Mouse (Mus musculus) cerebellum, postnatal 10 days (tissue): ENCODE measurements at regions not wholly inside any gene's neighbourhood (a gene's known extent, or its start where the extent isn't known, plus 50 kb on each side); places are given as distances from the start of the nearest gene placed in this dataset.

ENCODE experiments used
- DNase-seq, 2 experiments: peaks; one replicate each; pipeline ENCODE4 v3.0.0; 2021; ENCODE audit warnings: mixed read lengths in 2 of 2

DNA sequence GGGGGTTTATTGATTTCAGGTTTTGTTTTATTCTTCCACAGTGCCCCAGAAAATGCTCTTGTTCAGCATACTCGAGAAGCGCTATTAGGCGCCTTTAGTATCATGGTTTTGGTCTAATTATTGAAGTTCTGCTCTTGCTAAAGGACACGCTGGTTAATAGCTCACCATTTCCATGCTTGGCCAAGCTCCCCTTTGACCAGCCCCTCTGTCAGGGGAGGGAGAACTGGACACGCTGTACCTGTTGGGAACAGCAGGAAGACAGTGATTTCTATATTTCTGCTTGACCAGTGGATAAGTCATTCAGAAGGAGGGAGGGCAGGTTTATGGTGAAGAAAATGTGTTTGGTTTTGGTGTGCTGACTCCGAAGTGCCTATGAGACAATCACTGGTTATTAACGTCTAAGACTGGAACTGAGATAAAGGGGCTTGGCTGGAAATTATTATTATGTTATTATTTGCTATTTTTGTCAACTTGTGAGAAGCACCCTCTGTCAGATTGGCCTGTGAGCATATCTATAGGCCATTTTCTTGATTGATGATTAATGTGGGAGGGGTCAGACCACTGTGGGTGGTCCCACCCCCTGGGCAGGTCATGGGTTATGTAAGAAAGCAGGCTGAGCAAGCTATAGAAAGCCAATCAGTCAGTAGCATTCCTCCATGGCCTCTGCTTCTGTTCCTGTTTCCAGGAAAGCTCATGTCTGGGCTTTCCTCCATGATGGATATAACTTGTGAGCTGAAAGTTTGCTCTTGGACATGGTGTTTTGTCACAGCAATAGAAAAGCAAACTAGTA lies 51.2 kb upstream of the Tanc2 start:
- DNase-seq, result no peak

DNA sequence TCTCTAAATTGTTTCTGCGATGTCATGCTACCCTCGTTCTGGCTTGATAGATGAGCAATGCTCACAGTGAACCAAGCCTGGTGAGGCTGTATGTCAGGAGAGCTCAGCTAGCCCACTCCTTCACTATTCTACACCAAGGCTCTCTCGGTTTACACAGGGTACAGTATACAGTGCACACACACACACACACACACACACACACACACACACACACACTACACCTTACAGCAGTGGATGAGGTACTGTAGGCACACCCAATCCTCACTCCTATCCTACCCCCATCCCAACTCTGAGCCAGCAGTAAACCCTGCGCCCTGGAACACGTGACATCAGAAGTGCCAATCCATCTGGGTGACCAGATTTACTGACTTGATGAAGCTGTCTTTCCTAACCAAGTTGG lies 57.2 kb upstream of the Tanc2 start:
- no peak for DNase-seq

DNA sequence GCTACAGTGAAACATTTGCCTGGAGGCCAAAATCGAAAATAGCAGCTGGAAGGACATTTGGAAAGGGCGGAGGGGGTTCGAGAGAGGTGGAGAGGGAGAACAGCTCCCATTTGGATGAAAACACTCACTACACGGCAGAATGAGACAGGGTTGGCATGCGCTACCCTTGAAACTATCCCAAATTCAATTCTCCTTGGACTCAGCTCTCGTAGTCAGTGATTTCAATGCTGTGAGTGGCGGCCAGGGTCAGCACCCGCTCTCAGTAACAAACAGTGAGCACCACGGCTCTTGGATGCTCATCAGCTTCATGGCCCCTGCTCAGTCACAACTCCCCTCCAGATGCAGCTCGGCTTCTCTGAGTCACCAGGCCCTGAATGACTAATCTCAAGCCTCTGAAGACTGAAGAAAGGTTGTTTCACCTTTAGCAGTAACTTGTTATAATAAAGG lies 59.1 kb upstream of the Tanc2 start:
- peak; percentile 48 to 66 for DNase-seq

DNA sequence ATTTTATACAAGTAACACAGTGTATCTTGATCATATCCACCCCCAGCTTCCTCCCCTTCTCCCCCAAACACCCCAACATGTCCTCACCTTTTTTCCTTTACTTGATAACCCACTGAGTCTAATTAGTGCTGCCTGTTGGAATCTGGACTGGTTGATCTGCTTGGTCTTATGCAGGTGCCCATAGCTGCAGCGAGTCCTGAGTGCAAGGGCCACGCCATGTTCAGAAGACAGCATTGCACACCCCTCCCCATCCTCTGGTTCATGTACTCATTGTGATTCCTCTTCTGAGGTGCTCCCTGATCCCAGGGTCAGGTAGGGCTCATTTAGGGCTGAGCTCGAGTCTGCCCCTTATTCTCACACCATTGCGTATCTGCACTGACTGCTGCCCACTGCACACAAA lies 63.7 kb upstream of the Tanc2 start:
- no peak for DNase-seq

DNA sequence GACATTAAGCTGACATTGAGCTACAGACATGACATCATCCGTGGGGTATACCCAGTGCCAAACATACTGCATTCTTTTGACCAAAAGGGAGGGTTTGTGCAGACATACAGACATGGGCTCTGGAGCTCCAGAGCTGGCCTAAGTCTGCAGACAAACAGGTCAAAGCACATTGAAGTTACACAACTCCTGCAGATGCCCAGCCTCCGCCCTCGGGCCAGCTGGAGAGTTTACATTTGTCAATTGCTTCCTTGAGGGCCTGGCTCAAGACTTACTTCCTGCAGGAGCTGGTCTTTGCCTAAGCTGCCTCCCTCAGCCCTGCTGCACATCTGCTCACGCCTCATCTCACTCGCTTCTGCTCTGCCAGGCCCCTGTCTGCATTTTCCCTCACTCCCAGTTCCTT lies 64.2 kb upstream of the Tanc2 start:
- DNase-seq, result peak; percentile 49 to 62

DNA sequence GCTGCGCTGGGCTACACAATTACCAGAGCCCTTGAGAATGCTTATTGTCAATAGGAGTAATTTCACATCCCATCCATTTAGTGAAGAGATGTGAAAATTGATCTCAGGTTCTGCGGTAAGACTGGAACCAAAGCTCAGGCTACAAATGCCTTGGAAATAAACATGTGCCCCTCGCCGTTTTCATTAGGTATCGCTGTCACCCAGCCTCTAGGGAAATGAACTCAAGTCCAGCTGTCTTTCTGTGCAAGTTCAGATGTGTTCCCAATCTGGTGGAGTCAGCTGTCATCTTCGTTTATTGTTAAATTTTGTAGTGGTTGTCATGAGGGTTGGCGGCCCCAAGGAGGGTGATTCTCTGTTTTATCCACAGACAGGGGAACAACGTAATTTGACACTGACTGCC lies 65.4 kb upstream of the Tanc2 start:
- no peak for DNase-seq

DNA sequence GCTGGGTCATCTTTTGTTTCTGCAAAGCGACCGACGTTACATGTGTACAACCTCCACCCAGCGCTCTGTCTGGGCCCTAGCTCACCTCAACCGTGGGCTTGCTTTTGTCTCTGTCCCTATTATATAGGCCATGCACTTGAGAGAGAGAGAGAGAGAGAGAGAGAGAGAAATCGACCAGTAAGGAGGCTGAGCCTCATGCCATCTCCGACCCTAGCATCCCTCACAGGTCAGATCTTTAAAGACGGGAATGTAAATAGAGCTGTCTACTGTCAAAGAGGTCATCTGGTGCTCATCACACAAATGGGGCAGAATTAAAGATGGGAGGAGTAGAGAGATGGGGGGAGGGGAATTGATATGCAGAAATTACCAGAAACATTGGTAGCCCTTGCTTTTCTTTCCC lies 66.0 kb upstream of the Tanc2 start:
- DNase-seq, result no peak

DNA sequence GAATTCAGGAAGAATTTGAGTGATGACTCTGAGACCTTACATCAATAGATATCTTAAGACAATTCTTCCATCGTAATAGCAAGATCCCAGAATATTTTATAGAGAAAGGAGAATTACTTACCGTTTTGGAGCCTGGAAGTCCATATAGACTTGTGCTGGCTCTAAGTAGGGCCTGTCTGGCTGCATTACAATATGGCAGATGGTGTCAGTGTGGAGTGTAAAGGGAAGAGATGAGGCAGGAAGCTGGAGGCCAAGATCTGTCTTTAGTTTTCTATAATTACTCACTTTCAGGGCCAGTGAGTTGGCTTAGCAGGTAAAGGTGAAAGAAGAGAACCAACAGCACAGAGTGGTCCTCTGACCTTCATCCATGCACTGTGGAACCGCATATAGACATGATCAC lies 63.9 kb upstream of the March10 start:
- peak; percentile 87 to 90 for DNase-seq

DNA sequence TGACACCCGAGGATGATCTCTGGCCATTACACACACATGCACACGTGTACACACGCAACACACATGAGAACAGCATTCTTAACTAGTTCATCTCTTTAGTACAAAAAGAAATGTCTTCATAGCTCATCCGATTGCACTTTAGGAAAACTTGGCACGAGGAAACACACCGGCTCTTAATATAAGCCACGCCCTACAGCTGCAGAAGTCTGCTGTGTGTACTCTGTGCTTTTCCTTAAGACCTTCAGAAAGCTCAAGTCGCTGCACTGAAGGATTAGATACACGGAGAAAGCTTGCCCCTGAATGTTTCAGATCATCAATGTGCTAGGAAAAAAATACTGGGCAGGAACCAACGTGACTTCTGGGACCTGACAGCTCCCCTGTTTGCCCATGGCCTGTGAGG lies 56.7 kb upstream of the March10 start:
- no peak for DNase-seq

DNA sequence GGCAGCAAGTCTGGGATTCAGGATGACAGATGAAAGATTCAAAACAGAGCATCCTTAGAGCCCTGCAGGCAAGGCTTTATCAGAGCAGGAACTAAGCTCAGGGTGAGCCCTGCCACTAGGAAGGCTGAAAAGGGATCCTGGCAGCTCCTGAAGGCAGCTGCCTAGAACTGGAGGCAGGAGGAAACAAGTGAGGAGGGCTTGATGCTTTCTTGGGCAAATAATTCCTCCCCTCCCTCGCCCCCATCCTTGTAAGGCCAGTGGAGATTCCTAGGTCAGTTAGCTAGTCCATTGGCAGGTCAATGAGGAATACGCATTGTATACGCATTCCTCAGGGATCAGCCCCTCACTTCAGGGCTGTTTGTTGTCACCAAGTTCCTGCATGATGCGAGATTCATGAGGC lies 54.1 kb upstream of the March10 start:
- no peak for DNase-seq

DNA sequence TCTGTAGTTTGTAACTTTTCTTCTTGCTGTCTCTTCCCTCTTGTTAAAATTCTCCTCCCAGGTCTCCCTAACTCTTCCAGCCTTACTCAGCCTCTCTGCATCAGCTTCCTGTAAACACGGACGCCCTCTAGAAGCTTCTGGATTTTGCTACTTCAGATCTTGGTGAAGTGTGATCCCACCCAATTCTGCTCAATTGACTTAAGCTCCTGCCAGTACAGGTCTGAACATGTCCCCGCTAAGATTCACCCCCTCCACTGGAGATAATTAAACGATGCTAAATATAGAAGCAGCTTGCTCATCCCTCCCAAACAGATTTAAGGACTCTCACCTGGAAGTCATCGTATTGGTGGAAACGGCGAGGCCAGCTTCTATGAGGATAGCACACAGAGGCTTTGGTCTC lies 53.5 kb upstream of the March10 start:
- DNase-seq, result no peak

DNA sequence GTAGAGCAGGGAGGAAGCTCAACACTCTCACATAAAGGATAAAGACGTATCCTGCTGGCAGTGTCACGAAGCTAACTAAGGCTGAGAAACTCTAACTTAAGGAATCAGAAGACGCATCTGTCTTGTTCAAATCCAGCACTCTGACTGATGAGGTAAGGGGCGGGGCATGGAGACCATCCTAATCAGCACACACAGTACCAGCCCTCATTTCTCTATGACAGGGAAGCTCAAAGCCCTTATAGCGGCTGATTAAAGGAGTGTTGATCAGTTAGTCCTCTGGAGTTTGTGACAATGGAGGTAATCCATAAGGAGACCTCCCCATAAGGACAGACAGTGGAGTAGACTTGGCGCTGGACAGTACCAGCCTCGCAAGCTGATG lies 52.1 kb upstream of the March10 start:
- no peak for DNase-seq

DNA sequence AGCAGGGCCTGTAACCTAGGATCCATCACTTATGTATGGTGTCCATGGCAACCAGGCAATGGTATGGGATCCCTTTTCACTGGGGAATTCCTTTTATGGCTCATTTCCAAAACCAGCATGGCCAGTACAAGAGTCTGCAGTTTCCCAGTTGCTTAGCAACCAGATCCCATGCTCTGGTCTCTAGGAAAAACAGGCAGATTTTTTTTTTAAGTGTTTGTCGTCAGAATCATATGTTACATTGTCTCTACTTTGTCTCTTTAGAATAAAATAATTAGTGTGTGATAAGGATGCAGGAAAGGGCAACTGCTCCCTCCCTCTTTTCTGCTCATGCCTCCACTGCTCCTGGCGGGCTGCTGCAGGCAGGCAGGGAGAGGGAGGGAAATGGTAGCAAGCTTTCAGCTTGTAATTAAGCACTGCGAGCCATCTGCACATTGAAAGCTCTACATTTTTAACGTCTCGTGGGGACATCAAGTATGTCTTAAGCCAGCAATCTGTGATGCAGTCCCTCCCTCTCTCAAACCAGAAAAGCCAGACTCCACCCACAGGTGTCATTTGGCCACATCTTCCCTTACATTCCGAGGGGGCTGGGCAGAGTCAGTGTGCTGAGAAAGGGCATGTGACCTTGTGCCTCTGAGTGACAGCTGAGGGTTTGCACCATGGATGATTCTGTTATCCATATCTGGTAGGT lies 51.6 kb upstream of the March10 start:
- DNase-seq, result peak; percentile 62 to 76

DNA sequence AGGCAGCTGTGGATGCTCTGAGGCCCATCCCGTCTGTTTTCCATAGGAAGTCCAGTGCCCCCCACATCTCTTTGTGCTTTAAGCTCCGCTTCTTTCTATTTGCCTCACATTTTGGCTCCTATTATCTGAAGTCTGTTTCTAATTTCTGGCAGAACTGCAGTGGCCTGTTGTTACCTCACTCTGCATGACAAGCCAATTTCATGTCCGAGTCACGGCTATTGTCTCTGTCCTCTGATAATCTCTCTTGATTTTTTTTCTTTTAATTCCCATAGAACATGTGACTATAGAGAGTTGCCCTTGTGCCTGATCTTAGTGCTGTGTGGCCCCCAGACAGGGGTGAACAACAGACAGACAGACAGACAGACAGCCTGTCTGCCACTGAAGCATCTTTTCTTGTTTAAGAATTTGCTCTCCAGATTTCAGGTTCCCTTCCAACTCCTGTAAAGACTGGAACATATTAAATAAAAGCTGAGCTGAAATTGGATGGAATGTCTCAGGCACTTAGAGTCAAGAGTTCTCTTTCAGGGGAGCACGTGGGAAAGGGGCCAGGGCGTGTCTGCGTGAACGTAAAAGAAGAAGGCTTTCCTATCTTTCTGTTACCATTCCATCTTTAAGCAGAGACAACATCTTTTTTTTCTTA lies 50.9 kb upstream of the March10 start:
- no peak for DNase-seq
